Mouse (Mus musculus) small intestine, adult 2 months (tissue): ENCODE measurements around the gene Bsnd. TPM values are rescaled to one million over a fixed set of nuclear protein-coding genes. Genes with fewer than 3 reads are reported as not detected.
A peak's percentile ranks its signal among the peaks of the same experiment; 100 is the strongest.

Experiments used
- H3K27ac ChIP-seq: fragments of 200-500 bp; 2 replicates; pipeline ENCODE4 v1.5.1; 2012; ENCODE audit warnings: low read depth, low read length, control low read depth, inconsistent platforms; ENCODE audit not compliant: insufficient read depth
- H3K27me3 ChIP-seq: fragments of 200-500 bp; 2 replicates; pipeline ENCODE4 v1.6.1; 2012; ENCODE audit warnings: mild to moderate bottlenecking, moderate library complexity, low read length, inconsistent platforms; ENCODE audit not compliant: control insufficient read depth, insufficient read depth
- H3K36me3 ChIP-seq: fragments of 200-500 bp; 2 replicates; pipeline ENCODE4 v1.6.1; 2012; ENCODE audit warnings: mild to moderate bottlenecking, low read length, control low read depth, inconsistent platforms; ENCODE audit not compliant: control insufficient read depth, insufficient read depth
- H3K4me1 ChIP-seq: fragments of 200-500 bp; 2 replicates; pipeline ENCODE4 v1.6.1; 2012; ENCODE audit warnings: low read length, inconsistent platforms, mixed read lengths; ENCODE audit not compliant: control insufficient read depth, insufficient read depth, insufficient read length
- H3K4me3 ChIP-seq: fragments of 200-500 bp; 2 replicates; pipeline ENCODE4 v1.5.1; 2012; ENCODE audit warnings: low read depth, mild to moderate bottlenecking, control low read depth, inconsistent platforms, low read length, moderate library complexity
- CTCF ChIP-seq: fragments of 200-500 bp; IDR thresholded peaks from 2 replicates; pipeline ENCODE4 v1.5.1; 2012; ENCODE audit warnings: low read depth, mild to moderate bottlenecking, control low read depth, inconsistent platforms, low read length, moderate library complexity, mixed read lengths; ENCODE audit not compliant: insufficient replicate concordance, insufficient read length; ENCODE audit errors: extremely low read depth
- POLR2A ChIP-seq: fragments of 200-500 bp; IDR thresholded peaks from 2 replicates; pipeline ENCODE4 v1.6.1; 2012; ENCODE audit warnings: low read depth, mild to moderate bottlenecking, control low read depth, inconsistent platforms, low read length, moderate library complexity
- WGBS: fragments of 180-500 bp; shearing (Covaris S2); methylation state at CpG from one replicate; pipeline ENCODE4 v1.1.7; 2018; 5-methylcytosine and 5-hydroxymethylcytosine counted together
- polyA plus RNA-seq: library from polyadenylated mRNA; depleted of rRNA; stranded (reverse); fragments of >200 nt; gene quantifications from 2 replicates; pipeline ENCODE4 v1.2.3, GENCODE M21; 2012; rRNA removed

Bsnd gene
- polyA plus RNA-seq, 1 experiment = not detected

DNA sequence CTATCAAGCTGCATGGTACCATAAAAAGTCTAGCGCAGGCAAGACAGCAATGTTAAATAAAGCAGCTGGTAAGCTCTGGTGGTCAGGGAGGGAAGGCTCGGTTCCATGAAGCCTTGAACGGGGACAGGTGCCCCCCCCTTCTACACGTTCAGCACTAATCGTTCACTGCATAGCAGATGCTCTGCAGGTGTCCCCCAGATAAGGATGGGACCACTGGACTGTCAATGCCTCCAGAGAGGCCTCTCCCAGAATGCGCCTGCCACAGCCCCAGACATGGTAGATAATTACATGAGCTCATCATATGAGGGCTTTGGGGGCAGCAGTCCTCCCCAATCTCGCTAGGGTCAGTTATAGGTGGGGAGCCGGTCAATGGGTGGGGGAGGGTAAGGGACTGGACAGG lies 42.8 kb downstream of the Bsnd start:
- TF ChIP-seq CTCF = no peak
- TF ChIP-seq POLR2A = no peak
- 89% methylated on average over 8 of the region's 8 CpGs for WGBS
- H3K4me3 ChIP-seq = no peak overlapping the region
- H3K27ac ChIP-seq = no peak overlapping the region
- no peaks in the 10 kb centered on the region for H3K4me1 ChIP-seq
- no peaks in the 10 kb centered on the region for H3K27me3 ChIP-seq
- peaks cover 7% of the 10 kb centered on the region; the same call in 1 of the 2 replicates for H3K36me3 ChIP-seq

DNA sequence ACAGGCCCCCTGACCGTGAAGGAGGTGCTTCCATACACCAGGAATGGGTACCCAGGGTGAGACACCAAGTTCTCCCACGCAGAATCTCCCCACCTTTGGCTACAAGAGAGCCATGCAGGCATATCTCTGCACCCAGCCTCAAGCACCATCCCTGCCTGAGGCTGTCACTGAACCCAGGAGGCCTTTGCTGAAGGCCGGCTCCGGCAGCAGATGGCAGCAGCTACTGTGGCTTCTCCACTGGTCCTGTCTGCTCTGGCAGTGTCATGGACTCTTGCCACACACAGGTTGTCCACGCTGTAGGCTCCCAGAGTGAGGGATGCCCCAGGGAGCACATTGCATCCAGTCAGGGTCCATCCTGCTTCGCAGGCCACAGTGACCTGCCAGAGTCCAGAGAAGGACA lies 48.9 kb downstream of the Bsnd start:
- H3K27ac ChIP-seq = no peak overlapping the region
- H3K36me3 ChIP-seq = peaks cover 29% of the 10 kb centered on the region
- H3K4me1 ChIP-seq = no peaks in the 10 kb centered on the region; the same call in 1 of the 2 replicates
- H3K4me3 ChIP-seq = no peak overlapping the region
- 84% methylated on average over 6 of the region's 6 CpGs for WGBS
- H3K27me3 ChIP-seq = no peaks in the 10 kb centered on the region
- TF ChIP-seq POLR2A = no peak
- no peak for TF ChIP-seq CTCF

DNA sequence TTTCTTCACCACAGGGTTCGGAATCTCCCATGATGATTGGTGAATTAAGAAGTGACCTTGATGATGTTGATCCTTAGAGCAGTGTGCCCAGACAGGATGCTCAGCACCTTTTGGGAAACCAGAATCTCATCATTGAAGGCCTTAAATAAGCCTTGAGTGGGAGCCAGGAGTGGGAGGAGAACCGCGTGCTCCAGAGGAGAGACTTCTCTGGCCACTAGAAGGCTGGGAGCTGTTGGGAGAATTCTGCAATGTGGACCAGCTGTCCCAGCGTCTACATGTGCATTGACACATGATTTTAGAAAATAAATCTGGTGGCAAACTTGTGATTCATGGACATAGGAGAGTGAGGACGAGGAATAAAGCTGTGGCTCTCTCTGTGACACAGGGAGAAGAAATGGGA lies 53.3 kb downstream of the Bsnd start:
- Histone ChIP-seq H3K4me1 (no peaks in the 10 kb centered on the region; the same call in 1 of the 2 replicates), H3K27me3 (no peaks in the 10 kb centered on the region), H3K27ac (no peak overlapping the region), H3K4me3 (no peak overlapping the region), H3K36me3 (peaks cover 59% of the 10 kb centered on the region)
- TF ChIP-seq CTCF (no peak), POLR2A (no peak)
- WGBS = 90% methylated on average over 5 of the region's 5 CpGs

DNA sequence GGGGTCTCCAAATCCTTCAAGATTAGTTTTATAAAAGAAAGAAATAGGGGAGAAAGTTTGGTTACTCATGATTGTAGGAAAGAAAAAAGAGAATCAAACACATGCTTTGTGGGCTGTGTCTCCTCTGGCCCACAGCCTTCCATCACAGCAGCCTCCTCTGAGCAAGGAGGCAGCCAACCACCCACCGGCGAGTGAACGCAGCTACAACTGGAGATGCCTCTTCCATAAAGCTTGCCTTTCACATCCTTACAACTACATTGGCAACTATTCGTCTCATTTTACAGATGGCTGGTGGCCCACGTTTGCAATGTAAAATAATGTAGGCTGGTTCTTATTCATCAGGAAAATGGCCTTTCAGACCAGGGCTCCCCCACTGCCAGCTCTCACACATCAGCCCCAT lies 54.9 kb downstream of the Bsnd start:
- Histone ChIP-seq H3K4me3 (no peak overlapping the region), H3K4me1 (no peaks in the 10 kb centered on the region; the same call in 1 of the 2 replicates), H3K27me3 (no peaks in the 10 kb centered on the region), H3K27ac (no peak overlapping the region), H3K36me3 (peaks cover 55% of the 10 kb centered on the region)
- WGBS = 97% methylated on average over 5 of the region's 5 CpGs
- TF ChIP-seq CTCF (no peak), POLR2A (no peak)

DNA sequence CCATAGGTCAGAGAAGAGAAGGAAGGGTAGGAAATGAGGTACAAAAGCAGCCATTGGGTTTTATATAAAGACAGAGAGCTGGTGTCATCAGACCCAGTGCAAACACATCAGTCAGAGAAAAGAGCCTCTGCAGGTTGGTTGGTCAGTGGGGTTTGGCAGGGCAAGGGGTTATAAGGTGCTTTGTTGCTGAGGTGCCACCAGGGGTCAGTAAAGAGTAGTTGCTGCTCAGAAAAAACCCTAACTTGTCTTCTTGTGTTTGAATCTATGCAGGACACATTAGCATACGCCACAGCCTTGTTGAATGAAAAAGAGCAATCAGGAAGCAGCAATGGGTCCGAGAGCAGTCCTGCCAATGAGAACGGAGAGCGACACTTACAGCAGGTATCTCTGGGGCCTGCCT lies 55.6 kb downstream of the Bsnd start:
- WGBS = 68% methylated on average over 4 of the region's 4 CpGs
- Histone ChIP-seq H3K27me3 (no peaks in the 10 kb centered on the region), H3K27ac (no peak overlapping the region), H3K36me3 (peaks cover 56% of the 10 kb centered on the region), H3K4me3 (no peak overlapping the region), H3K4me1 (no peaks in the 10 kb centered on the region; the same call in 1 of the 2 replicates)
- TF ChIP-seq CTCF (peak; percentile 70; the same call in 1 of the 2 replicates), POLR2A (no peak)

DNA sequence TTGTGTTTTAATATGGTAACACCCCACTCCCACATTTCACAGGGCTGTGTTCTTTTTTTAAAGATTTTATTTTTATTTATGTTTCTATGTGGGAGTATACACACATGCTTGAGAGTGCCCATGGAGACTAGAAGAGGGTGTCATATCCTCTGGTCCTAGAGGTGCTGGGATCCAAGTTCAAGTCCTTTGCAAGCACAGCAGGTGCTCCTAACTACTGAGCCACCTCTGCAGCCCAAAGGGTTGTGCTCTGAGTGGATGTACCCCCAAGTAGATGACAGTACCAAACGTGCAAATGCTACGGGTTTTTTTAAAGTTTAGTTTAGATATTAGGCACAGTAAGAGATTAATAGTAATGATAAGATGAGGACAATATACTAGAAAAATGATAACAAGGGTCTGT lies 56.7 kb downstream of the Bsnd start:
- TF ChIP-seq CTCF (no peak), POLR2A (no peak)

More for the DNA sequence above, 56.7 kb downstream of the Bsnd start:
- Histone ChIP-seq H3K4me1 (no peaks in the 10 kb centered on the region), H3K4me3 (no peak overlapping the region), H3K27me3 (no peaks in the 10 kb centered on the region), H3K36me3 (peaks cover 60% of the 10 kb centered on the region), H3K27ac (no peak overlapping the region)
- 61% methylated on average over 2 of the region's 2 CpGs for WGBS

Other genes starting within 250 kb of the Bsnd start
- 3.2 and 5.8 TPM in 2 replicates for gene Usp24, start 176.1 kb downstream of the Bsnd start, polyA plus RNA-seq
- 3.0 and 17.7 TPM in 2 replicates for gene Pcsk9, start 28.0 kb downstream of the Bsnd start, polyA plus RNA-seq
- 61.3 and 205 TPM in 2 replicates for gene Dhcr24, start 68.8 kb upstream of the Bsnd start, polyA plus RNA-seq
- not detected in 2 replicates for gene Lexm, start 125.0 kb upstream of the Bsnd start, polyA plus RNA-seq
- gene Ttc22, start 130.1 kb upstream of the Bsnd start, polyA plus RNA-seq = 58.0 and 112 TPM in 2 replicates
- gene Pars2, start 158.8 kb upstream of the Bsnd start, polyA plus RNA-seq = 5.6 and 7.5 TPM in 2 replicates
- gene Ttc4, start 186.7 kb upstream of the Bsnd start, polyA plus RNA-seq = 16.9 and 41.4 TPM in 2 replicates
- 1.0 and 17.2 TPM in 2 replicates for gene Mroh7, start 238.6 kb upstream of the Bsnd start, polyA plus RNA-seq
- 1.4 and 449 TPM in 2 replicates for gene Fam151a, start 241.6 kb upstream of the Bsnd start, polyA plus RNA-seq